20 mouse cellular contexts compared by ENCODE assay signal in genomic region chr16:56690715-56691114, GRCm38 (mm10).
"Had no signal": no experiment of that assay in that cellular context is flagged by ENCODE, and none has a peak within 500 bp of the region (broad histone marks: within the 10 kb centered on the region; RNA-seq: fewer than 3 reads in every experiment).

No protein-coding gene starts in this region.

- H3K9ac ChIP-seq: limb, embryonic 12.5 days; limb, embryonic 15.5 days; liver, embryonic 14.5 days; liver, postnatal 0 days; lung, embryonic 14.5 days; midbrain, embryonic 12.5 days; midbrain, embryonic 15.5 days; neural tube, embryonic 12.5 days; neural tube, embryonic 15.5 days had no signal

- H3K4me1 ChIP-seq: limb, embryonic 12.5 days; limb, embryonic 15.5 days; midbrain, embryonic 12.5 days; midbrain, embryonic 15.5 days; neural tube, embryonic 12.5 days; neural tube, embryonic 15.5 days had no signal

- H3K27me3 ChIP-seq: limb, embryonic 12.5 days; limb, embryonic 15.5 days; midbrain, embryonic 12.5 days; midbrain, embryonic 15.5 days; neural tube, embryonic 12.5 days; neural tube, embryonic 15.5 days had no signal

- H3K4me2 ChIP-seq: limb, embryonic 12.5 days; limb, embryonic 15.5 days; liver, embryonic 11.5 days; lung, embryonic 14.5 days; midbrain, embryonic 12.5 days; midbrain, embryonic 15.5 days; neural tube, embryonic 12.5 days; neural tube, embryonic 15.5 days had no signal

- ATAC-seq: liver, postnatal 0 days; lung, postnatal 0 days; midbrain, embryonic 15.5 days had no signal

- DNase-seq: kidney, postnatal 25 days; layer of hippocampus, adult 9-11 months; liver, postnatal 0 days; lung, embryonic 14.5 days; right cerebral cortex, adult 18-20 months; right cerebral cortex, postnatal 14 days; thymus, postnatal 25 days had no signal

- H3K27ac ChIP-seq: kidney, postnatal 0 days; layer of hippocampus, adult 2 months; limb, embryonic 12.5 days; limb, embryonic 15.5 days; liver, embryonic 14.5 days; macrophage; midbrain, embryonic 12.5 days; midbrain, embryonic 15.5 days; neural tube, embryonic 12.5 days; neural tube, embryonic 15.5 days; stomach, postnatal 0 days had no signal

- H3K9me3 ChIP-seq: limb, embryonic 12.5 days; limb, embryonic 15.5 days; midbrain, embryonic 12.5 days; midbrain, embryonic 15.5 days; neural tube, embryonic 12.5 days; neural tube, embryonic 15.5 days had no signal

- H3K4me3 ChIP-seq: layer of hippocampus, adult 2 months; limb, embryonic 12.5 days; limb, embryonic 15.5 days; midbrain, embryonic 12.5 days; midbrain, embryonic 15.5 days; neural tube, embryonic 12.5 days; neural tube, embryonic 15.5 days had no signal
